Mouse (Mus musculus) kidney, postnatal 4 days (tissue): ENCODE results near the gene Zfp592.

ENCODE experiments used
- DNase-seq, 2 experiments: peaks; one replicate each; pipeline ENCODE4 v3.0.0; 2021; ENCODE audit warnings: mixed read lengths in 2 of 2

Gene Zfp592

DNA sequence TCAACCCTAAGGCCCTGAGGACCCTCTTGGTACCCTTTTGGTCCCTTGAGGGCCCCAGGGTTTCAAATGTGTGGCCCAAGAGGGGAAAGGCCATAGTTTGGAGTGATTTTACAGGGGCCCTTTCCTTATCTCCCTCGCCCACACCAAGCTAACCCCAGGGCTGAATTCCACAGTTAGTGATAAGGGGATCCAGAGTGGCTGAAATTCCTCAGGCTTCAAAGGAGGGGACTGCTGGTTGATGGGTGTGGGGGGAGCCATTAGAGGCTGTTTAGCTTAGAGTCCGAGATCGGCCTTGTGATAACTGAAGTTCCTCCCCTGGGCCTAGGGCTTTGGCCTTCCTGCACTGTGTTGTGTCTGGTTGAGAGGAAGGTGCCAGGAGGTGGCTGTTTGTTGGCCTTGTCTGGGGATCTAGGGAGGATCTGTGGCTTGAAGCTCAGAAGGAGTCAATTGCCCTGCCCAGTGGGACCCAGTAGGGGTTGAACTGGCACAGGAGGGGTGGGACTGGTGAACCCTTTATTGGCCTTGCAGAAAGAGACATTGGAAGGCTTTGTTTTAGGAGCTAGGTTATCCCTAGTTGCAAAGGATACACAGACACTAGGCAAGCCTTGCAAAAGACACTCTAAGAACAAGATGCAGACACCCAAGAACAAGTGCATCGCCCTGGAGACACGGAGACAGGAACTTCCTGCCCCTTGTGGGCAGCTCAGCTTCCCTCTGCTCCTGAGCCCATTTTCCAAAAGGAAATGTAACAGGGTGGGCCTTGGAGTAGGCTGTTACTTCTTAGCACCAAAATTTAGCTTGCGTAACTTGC is 64.6 kb downstream of the Zfp592 start:
- no peak for DNase-seq

DNA sequence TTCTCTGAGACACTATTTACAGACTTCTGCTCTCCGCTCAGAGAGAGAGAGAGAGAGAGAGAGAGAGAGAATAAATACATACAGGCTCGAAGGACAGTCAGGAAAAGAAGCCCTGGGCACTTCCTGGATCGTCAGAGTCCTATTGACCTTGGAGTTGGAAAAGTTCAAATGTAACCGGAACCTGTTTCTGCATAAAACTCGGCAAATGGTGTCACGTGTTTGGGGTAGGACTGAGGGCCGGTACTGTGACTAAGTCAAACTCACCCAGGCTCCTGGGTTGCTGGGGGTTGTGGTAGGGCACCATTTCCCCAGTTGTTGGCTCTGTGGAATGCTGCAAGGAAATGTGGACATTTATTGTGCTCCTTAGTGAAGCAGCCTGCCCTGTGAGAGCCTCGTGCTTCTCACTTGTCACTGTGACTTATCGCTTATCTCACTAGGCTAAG is 65.3 kb downstream of the Zfp592 start:
- DNase-seq = no peak

DNA sequence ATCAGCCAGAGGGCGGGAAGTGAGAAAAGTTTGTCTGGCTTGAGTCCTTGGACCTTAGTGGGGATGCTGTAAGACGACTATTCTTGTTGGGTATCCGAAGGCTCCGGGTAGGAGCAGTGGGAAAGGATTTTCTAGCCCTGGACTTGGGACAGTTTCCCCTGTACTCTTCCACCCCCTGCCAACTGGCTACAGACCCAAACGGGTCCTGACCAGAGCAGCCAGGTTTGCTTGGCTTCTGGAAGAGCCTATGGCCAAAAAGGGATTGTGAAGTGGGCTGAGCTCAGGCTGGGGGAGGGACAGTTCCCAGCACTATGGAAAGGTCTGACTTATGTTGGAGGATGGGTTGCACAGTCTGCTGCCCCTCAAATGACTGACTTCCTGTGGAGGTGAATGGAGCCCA is 65.9 kb downstream of the Zfp592 start:
- no peak for DNase-seq

DNA sequence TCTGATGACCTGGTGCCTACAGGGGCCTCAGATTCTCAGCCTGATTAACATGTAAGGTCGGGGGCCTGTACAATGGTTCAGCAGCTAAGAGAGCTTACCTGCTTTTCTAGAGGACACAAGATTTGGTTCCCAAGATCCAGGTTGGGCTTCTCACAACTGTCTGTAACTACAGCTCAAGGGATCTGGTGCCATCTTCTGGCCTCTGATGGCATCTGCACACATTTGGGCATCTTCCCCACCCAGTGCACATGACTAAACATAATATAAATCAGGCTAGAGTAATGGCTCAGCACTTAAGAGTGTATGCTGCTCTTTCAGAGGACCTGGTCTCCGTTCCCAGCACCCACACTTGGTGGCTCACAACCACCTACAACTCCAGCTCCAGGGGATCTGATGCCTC is 67.4 kb downstream of the Zfp592 start:
- peak; percentile 49 to 65 for DNase-seq

DNA sequence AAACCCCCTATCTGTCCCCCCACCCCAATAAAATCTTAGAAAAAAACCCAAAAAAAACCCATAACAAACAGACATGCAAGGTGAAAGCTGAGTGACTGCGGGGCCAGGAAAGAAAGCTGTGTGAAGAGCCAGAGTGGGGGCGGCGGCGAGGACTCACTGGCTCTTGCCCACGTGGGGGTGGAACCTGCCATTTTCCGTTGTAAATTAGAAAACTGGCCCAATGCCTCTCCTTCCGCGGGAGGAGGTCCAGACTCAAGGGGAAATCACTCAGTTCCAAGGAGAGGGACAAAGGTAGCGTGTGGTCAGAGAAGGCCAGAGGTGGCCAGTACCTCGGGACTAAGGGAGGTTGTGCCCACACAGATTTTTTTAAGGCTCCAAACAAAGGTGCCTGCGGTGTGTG is 68.5 kb downstream of the Zfp592 start:
- DNase-seq = peak in 1 of 2 experiments; percentile 42

DNA sequence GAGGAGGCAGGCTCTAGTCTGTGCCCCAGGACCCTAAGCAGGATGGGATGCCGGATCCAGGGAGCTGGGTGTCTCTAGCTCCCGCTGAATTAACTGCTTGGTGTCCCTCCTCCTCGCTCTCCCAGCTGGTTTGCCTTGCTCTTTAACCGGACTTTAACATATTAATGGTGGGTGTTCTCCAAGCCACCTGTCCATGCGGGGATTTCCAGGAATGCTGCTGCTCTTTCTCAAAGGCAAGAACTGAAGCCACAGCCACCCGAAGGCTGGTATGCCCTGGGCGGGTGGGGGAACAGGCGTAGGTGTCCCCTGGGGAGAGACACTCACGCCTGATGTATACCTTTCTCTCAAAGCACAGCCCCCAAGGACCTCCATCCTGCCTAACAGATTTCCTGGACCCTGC is 69.9 kb downstream of the Zfp592 start:
- DNase-seq = no peak

DNA sequence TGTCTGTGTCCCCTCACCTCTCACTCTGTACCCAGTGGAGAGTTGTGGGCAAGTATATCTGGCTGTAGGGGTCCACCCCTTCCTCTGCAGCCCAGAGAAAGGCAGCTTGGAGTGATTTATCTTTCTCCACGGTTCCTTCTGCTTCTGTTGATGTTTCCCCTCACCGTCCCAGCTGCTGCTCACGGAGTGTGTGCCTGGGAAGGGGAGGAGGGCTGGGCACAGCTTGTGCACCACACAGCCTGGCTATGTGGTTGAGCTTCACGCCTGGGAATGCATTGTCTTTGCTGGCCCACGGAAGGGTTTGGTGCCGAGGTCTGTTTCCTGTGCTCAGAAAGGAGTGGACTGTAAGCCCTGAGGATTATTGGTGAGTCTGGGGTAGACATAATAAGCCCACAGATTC is 73.2 kb downstream of the Zfp592 start:
- peak in 1 of 2 experiments; percentile 33 for DNase-seq

DNA sequence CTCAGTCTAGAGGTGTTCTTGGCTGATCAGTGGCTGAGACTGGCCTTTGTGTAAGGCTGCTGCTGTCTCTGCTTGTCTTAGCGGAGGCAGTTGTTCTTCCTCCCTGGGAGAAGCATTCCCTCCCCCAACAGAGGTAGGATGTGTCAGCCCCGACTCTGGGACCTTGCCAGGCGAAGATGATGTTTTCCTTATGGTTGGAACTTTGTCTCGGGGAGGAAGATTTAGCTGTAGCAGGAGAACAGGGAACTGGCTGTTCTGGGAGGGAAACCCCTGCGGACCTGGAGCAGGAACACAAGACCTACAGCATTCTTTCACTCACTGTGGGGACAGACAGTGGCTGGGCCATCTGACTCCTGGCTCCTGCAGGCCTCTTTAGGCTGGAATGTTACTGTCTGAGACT is 79.0 kb downstream of the Zfp592 start:
- DNase-seq = peak; percentile 60 to 65

DNA sequence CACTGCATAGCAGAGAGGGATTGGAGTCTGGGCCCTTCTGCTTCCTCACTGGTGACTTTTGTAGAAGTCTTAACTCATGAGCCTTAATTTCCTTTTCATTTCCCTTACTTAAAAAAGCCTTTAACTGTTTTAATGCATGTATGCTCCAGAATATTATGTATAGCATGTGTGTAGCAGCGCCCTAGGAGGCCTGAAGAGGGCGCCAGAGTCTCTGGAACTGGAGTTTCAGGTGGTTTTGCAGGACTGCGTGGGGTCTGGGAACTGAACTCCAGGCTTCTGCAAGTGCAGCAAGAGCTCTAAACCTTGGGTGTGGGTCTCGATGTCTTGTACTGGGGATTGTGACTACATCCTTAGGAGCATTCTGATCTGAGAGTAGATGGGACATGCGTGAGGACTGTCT is 79.8 kb downstream of the Zfp592 start:
- no peak for DNase-seq

DNA sequence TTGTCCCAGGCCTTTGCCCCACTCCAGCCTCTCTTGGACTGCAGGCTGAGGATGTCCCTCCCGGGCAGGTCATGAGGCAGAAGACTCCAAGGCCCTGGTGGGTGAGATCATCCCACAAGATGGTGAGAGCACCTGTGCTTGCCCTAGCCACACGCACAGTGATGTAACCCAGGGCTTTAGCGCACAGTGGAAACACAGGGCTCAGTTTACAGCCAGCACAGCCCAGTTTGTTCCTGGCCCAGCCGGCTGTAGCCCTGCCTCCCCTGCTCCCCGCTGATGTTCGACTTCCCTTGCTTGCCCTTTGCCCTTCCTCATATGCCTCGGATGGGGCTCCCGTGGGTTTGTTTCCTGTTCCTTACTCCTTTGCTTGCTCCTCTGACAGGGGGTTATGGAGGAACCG is 81.1 kb downstream of the Zfp592 start:
- peak in 1 of 2 experiments; percentile 45 for DNase-seq

DNA sequence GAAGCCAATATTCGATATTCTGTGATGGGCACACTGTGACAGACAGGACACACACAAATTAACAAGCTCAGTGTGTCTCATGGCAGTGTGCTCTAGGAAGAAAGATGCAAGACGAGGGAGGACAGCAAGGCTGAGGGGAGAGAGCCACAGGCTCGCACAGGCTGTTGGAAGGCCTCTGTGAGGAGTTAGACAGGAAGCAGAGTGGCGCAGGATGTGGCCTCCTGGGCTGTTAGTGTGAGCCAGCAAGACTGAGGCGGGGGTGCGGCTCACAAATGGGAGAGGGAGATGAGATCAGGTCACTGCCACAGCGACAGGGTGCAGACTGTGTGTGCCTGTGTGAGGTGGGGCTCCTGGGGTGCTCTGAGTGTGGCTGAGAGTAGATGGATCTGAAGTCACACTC is 81.8 kb downstream of the Zfp592 start:
- DNase-seq = peak in 1 of 2 experiments; percentile 39

DNA sequence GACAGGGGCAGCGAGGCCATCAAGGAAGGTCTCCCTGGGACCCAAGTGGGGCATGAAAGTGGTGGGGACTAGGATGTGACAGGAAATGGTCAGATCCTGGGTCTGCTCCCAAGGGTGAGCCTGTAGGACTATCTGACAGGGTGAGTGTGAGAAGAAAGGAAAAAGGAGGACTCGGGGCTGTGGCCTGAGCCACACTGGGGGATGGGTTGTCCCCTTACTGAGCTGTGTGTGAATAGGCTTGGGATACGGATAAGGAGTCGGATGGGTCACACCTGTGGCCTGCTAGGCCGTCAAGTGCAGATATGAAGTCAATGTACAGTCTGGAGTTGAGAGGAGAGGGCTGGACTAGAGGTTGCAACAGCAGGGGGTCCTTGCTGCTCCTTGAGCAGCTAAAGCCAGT is 82.3 kb downstream of the Zfp592 start:
- DNase-seq = no peak

DNA sequence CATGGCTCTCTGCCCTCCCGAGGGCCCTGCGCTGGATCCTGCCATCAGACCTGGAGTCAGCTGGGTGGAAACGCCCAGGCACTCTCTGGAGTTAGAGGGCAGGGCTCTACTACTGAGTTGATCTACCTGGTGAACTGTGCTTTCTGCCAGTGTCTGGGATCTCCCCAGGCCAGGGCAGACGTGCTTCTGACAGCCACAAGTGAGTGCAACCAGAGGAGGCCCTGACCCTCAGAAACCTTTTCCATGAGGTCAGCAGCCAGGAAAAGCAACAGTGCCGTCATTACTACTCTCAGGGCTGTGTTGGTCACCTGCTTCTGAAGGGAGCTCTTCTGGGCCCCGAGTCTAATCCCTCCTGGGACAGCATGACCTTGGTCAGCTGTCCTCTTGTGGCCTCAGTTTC is 83.5 kb downstream of the Zfp592 start:
- DNase-seq = no peak

DNA sequence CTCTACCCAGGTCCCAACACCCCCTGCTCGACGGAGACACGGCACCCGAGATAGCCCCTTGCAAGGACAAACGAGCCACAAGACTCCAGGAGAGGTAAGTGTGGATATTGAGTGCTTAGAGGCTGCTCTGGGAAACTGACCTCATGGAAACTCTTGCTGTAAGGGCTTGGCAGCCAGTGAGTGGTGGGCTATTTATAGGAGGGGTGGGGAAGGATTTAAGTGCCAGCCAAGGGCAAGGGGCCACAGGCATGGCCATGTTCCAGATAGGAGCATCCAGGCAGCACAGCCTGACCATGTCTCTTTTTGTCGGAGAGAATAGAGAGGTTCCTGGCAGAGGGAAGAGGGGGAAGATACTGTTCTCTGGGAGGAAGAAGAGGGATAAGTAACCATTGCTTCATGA is 85.3 kb downstream of the Zfp592 start:
- no peak for DNase-seq

DNA sequence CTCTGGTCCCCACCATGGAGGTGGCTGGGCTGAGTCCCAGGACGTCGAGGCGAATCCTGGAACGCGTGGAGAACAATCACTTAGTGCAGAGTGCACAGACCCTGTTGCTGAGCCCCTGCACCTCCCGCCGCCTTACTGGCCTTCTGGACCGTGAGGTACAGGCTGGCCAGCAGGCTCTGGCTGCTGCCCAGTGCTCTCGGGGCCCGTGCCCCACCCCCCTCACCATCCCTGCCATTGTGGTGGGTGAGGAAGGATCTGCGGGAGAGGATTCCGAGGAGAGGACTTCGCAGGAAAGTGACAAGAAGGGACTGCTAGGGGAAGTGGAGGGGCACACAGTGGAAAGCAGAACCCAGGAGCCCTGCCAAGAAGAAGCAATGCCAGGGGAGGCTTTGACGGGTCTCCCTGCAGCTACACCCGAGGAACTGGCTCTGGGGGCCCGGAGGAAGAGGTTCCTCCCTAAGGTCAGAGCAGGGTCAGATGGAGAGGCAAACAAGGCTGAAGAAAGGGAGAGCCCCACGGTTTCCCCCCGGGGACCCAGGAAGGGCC is 100.0 kb downstream of the Zfp592 start:
- DNase-seq = no peak

DNA sequence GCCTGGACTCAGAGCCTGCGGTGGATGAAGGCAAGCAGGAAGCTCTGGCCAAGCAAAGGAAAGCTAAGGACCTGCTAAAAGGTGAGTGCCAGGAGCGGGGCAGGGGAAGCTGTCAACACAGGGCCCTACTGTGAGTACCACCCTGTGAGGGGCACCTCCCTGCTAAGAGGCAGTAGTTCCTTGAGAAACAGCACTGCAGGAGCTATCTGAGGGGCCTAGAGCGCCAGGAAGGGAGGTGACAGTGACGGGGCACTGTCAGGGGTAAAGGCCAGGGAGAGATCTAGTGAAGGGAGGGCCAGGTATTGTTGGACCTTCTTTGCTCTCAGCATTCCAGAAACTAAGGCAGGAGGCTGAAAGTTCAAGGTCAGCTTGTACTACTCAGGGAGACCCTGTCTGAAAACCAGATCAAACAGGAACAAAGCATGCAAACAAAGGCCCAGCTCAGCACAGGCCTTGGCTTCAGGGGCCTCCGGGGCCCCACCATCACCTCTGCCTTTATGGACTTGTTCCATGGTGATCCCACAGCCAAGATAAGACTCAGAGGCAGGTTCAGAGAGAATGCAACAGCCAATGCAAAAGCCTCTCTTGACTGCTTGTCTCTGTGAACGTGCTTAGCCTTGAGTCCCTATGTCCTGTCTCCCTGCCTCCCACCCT is 100.8 kb downstream of the Zfp592 start:
- no peak for DNase-seq
